Mouse (Mus musculus): Measurements from ENCODE around the gene Gdap1l1.

DNA sequence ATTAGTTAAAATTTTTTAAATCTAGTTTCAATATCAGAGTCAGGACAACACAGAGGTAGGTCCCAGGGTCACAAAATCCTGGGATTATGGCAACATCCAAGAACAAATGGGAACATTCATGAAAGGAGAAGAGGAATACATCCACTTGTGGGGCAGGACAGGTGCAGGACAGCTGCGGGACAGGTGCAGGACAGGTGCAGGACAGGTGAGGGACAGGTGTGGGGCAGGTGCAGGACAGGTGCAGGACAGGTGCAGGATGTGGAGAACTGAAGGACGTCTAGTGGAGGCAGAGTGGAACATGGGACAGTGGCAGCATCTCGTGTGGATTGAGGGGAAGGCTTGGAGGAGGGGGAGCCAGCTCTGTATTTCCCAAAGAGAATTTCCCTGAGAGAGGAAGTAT lies 11.0 kb downstream of the Gdap1l1 start:
- no peak for TF ChIP-seq POLR2A (IDR thresholded peaks at IDR 0.05; ENCODE audit: borderline replicate concordance, control insufficient read depth, low read depth, low read length)
- no peak for TF ChIP-seq CTCF (IDR thresholded peaks at IDR 0.05; ENCODE audit: control insufficient read depth, insufficient read depth, low read length)
